Mouse (Mus musculus): ENCODE results near the gene Rab8b. TPM values are rescaled to one million over a fixed set of nuclear protein-coding genes. Genes with fewer than 3 reads are reported as not detected.
"Not testable (repeated sequence)": the region's sequence is repeated elsewhere in the genome, so short reads cannot be mapped to it uniquely, and the experiment has no call there.

Rab8b gene
- polyA plus RNA-seq, 1 experiment from 2014 or later = 14.3 TPM

- Histone ChIP-seq H3K36me3 (no peaks in the 10 kb centered on the region), H3K27me3 (no peaks in the 10 kb centered on the region), H3K9me3 (replicated peaks) (no peaks in the 10 kb centered on the region), H3K4me3 (no peak overlapping the region), H3K9ac (no peak overlapping the region), H3K27ac (no peak overlapping the region), H3K4me1 (replicated peaks) (peaks cover 22% of the 10 kb centered on the region), H3K4me2 (no peak overlapping the region)
- ATAC-seq (replicated peaks; ENCODE audit: insufficient number of reproducible peaks, insufficient read depth, low FRiP score, low read depth) = no peak
- 95% methylated on average over 2 of the region's 2 CpGs for WGBS
Observed at GRCm38 (mm10) chr9:66884609-66885008, 34.9 kb downstream of the Rab8b start.

- Histone ChIP-seq H3K4me2 (no peak overlapping the region), H3K27me3 (no peaks in the 10 kb centered on the region), H3K27ac (no peak overlapping the region), H3K4me1 (replicated peaks) (peaks cover 22% of the 10 kb centered on the region), H3K9me3 (replicated peaks) (no peaks in the 10 kb centered on the region), H3K36me3 (no peaks in the 10 kb centered on the region), H3K4me3 (no peak overlapping the region), H3K9ac (no peak overlapping the region)
- 81% methylated on average over 5 of the region's 5 CpGs for WGBS
- no peak for ATAC-seq (replicated peaks; ENCODE audit: insufficient number of reproducible peaks, insufficient read depth, low FRiP score, low read depth)
Observed at GRCm38 (mm10) chr9:66883500-66883899, 36.0 kb downstream of the Rab8b start.

GRCm38 (mm10) chr9:66882406-66882821, 37.1 kb downstream of the Rab8b start:
- peaks cover 13% of the 10 kb centered on the region for H3K4me1 ChIP-seq (replicated peaks)
- H3K4me3 ChIP-seq = no peak overlapping the region

GRCm38 (mm10) chr9:66881858-66882257, 37.6 kb downstream of the Rab8b start:
- no peak overlapping the region for H3K4me2 ChIP-seq
- H3K9ac ChIP-seq = no peak overlapping the region
- H3K4me3 ChIP-seq = no peak overlapping the region
- H3K27ac ChIP-seq = 0 out of 2 replicates have a peak overlapping the region, but pooled peaks have one; percentile 7
- no peaks in the 10 kb centered on the region for H3K27me3 ChIP-seq
- no peaks in the 10 kb centered on the region for H3K36me3 ChIP-seq
- no peaks in the 10 kb centered on the region for H3K9me3 ChIP-seq (replicated peaks)
- ATAC-seq (replicated peaks; ENCODE audit: insufficient number of reproducible peaks, insufficient read depth, low FRiP score, low read depth) = no peak
- 84% methylated on average over 3 of the region's 3 CpGs for WGBS
- peaks cover 7% of the 10 kb centered on the region for H3K4me1 ChIP-seq (replicated peaks)

More at GRCm38 (mm10) chr9:66882406-66882821, 37.1 kb downstream of the Rab8b start:
- 64% methylated on average over 8 of the region's 8 CpGs for WGBS
- Histone ChIP-seq H3K9ac (no peak overlapping the region), H3K27ac (0 out of 2 replicates have a peak overlapping the region, but pooled peaks have one; percentile 7), H3K9me3 (replicated peaks) (no peaks in the 10 kb centered on the region), H3K4me2 (no peak overlapping the region), H3K27me3 (no peaks in the 10 kb centered on the region), H3K36me3 (no peaks in the 10 kb centered on the region)
- ATAC-seq (replicated peaks; ENCODE audit: insufficient number of reproducible peaks, insufficient read depth, low FRiP score, low read depth) = no peak

- H3K4me1 ChIP-seq (replicated peaks) = no peaks in the 10 kb centered on the region; the same call in 1 of the 2 replicates
- no peak overlapping the region for H3K4me2 ChIP-seq
- no peaks in the 10 kb centered on the region for H3K27me3 ChIP-seq
- no peaks in the 10 kb centered on the region for H3K36me3 ChIP-seq
- no peak for ATAC-seq (replicated peaks; ENCODE audit: insufficient number of reproducible peaks, insufficient read depth, low FRiP score, low read depth)
- no peak overlapping the region for H3K4me3 ChIP-seq
- no peak overlapping the region for H3K9ac ChIP-seq
- whole genome bisulfite sequencing = 78% methylated on average over 2 of the region's 2 CpGs
- no peak overlapping the region for H3K27ac ChIP-seq
- no peaks in the 10 kb centered on the region for H3K9me3 ChIP-seq (replicated peaks)
Observed at GRCm38 (mm10) chr9:66880752-66881151, 38.7 kb downstream of the Rab8b start.

GRCm38 (mm10) chr9:66879486-66879885, 40.0 kb downstream of the Rab8b start:
- H3K27me3 ChIP-seq = no peaks in the 10 kb centered on the region
- WGBS = 75% methylated on average over 6 of the region's 6 CpGs

GRCm38 (mm10) chr9:66878899-66879298, 40.6 kb downstream of the Rab8b start:
- 88% methylated on average over 3 of the region's 3 CpGs for WGBS
- no peaks in the 10 kb centered on the region; the same call in 1 of the 2 replicates for H3K4me1 ChIP-seq (replicated peaks)
- H3K9ac ChIP-seq = no peak overlapping the region
- H3K36me3 ChIP-seq = peaks cover 7% of the 10 kb centered on the region; the same call in 1 of the 2 replicates
- H3K9me3 ChIP-seq (replicated peaks) = peaks cover 3% of the 10 kb centered on the region; the same call in 1 of the 2 replicates
- no peak overlapping the region for H3K4me3 ChIP-seq
- no peak overlapping the region for H3K4me2 ChIP-seq
- H3K27me3 ChIP-seq = no peaks in the 10 kb centered on the region
- no peak overlapping the region for H3K27ac ChIP-seq
- no peak for ATAC-seq (replicated peaks; ENCODE audit: insufficient number of reproducible peaks, insufficient read depth, low FRiP score, low read depth)

More at GRCm38 (mm10) chr9:66879486-66879885, 40.0 kb downstream of the Rab8b start:
- no peak overlapping the region for H3K4me2 ChIP-seq
- no peak for ATAC-seq (replicated peaks; ENCODE audit: insufficient number of reproducible peaks, insufficient read depth, low FRiP score, low read depth)
- no peak overlapping the region for H3K27ac ChIP-seq
- peaks cover 3% of the 10 kb centered on the region; the same call in 1 of the 2 replicates for H3K9me3 ChIP-seq (replicated peaks)
- H3K9ac ChIP-seq = no peak overlapping the region
- no peak overlapping the region for H3K4me3 ChIP-seq
- H3K36me3 ChIP-seq = peaks cover 4% of the 10 kb centered on the region; the same call in 1 of the 2 replicates
- no peaks in the 10 kb centered on the region; the same call in 1 of the 2 replicates for H3K4me1 ChIP-seq (replicated peaks)

- no peak; the same call in 1 of the 2 replicates for ATAC-seq (replicated peaks; ENCODE audit: insufficient number of reproducible peaks, insufficient read depth, low FRiP score, low read depth)
- no peak overlapping the region for H3K4me3 ChIP-seq
- H3K4me1 ChIP-seq (replicated peaks) = peaks cover 3% of the 10 kb centered on the region
- no peak overlapping the region for H3K27ac ChIP-seq
- H3K36me3 ChIP-seq = peaks cover 7% of the 10 kb centered on the region; the same call in 1 of the 2 replicates
- 55% methylated on average over 5 of the region's 5 CpGs for WGBS
- no peak overlapping the region for H3K9ac ChIP-seq
- no peak overlapping the region for H3K4me2 ChIP-seq
- H3K27me3 ChIP-seq = no peaks in the 10 kb centered on the region
- peaks cover 3% of the 10 kb centered on the region; the same call in 1 of the 2 replicates for H3K9me3 ChIP-seq (replicated peaks)
Observed at GRCm38 (mm10) chr9:66876577-66876976, 42.9 kb downstream of the Rab8b start.

GRCm38 (mm10) chr9:66874297-66874696, 45.2 kb downstream of the Rab8b start:
- peaks cover 3% of the 10 kb centered on the region for H3K4me1 ChIP-seq (replicated peaks)
- no peak overlapping the region for H3K4me3 ChIP-seq
- no peak overlapping the region for H3K27ac ChIP-seq
- no peak overlapping the region for H3K9ac ChIP-seq
- no peak for ATAC-seq (replicated peaks; ENCODE audit: insufficient number of reproducible peaks, insufficient read depth, low FRiP score, low read depth)
- H3K9me3 ChIP-seq (replicated peaks) = peaks cover 3% of the 10 kb centered on the region; the same call in 1 of the 2 replicates
- WGBS = 95% methylated on average over 5 of the region's 5 CpGs
- no peaks in the 10 kb centered on the region for H3K27me3 ChIP-seq
- H3K36me3 ChIP-seq = peaks cover 7% of the 10 kb centered on the region; the same call in 1 of the 2 replicates
- no peak overlapping the region for H3K4me2 ChIP-seq

- Histone ChIP-seq H3K4me3 (no peak overlapping the region), H3K9me3 (replicated peaks) (peaks cover 3% of the 10 kb centered on the region; the same call in 1 of the 2 replicates), H3K36me3 (peaks cover 7% of the 10 kb centered on the region; the same call in 1 of the 2 replicates), H3K27ac (no peak overlapping the region), H3K9ac (no peak overlapping the region), H3K4me1 (replicated peaks) (peaks cover 3% of the 10 kb centered on the region), H3K4me2 (no peak overlapping the region), H3K27me3 (no peaks in the 10 kb centered on the region)
- ATAC-seq (replicated peaks; ENCODE audit: insufficient number of reproducible peaks, insufficient read depth, low FRiP score, low read depth) = no peak
Observed at GRCm38 (mm10) chr9:66873531-66873930, 46.0 kb downstream of the Rab8b start.

GRCm38 (mm10) chr9:66873009-66873408, 46.5 kb downstream of the Rab8b start:
- not testable (repeated sequence) for ATAC-seq (replicated peaks; ENCODE audit: insufficient number of reproducible peaks, insufficient read depth, low FRiP score, low read depth); H3K36me3 ChIP-seq; H3K9me3 ChIP-seq (replicated peaks); H3K4me1 ChIP-seq (replicated peaks); H3K27me3 ChIP-seq; H3K9ac ChIP-seq; H3K4me2 ChIP-seq; H3K4me3 ChIP-seq
- peak overlapping the region; percentile 14; the same call in 1 of the 2 replicates for H3K27ac ChIP-seq
- 72% methylated on average over 2 of the region's 2 CpGs for WGBS

All from heart, embryonic 15.5 days (tissue).